Mouse (Mus musculus) midbrain, embryonic 15.5 days (tissue): ENCODE data around the gene Hoxa9. TPM values are rescaled to one million over a fixed set of nuclear protein-coding genes. Genes with fewer than 3 reads are reported as not detected.

Experiments
- ATAC-seq: fragments of 200-750 bp; cut with Nextera tagmentation; replicated peaks from 2 replicates; pipeline ENCODE4 v1.8.0; 2017; ENCODE audit warnings: moderate TSS enrichment
- H3K27ac ChIP-seq: fragments of 300-500 bp; sonication (generic); 2 replicates; pipeline ENCODE4 v1.5.1; 2015; ENCODE audit warnings: mild to moderate bottlenecking, inconsistent platforms
- H3K27me3 ChIP-seq: fragments of 300-500 bp; sonication (generic); replicated peaks from 2 replicates; pipeline ENCODE4 v1.6.1; 2015; ENCODE audit warnings: inconsistent platforms
- H3K36me3 ChIP-seq: fragments of 300-500 bp; sonication (generic); replicated peaks from 2 replicates; pipeline ENCODE4 v1.6.1; 2015; ENCODE audit warnings: inconsistent platforms
- H3K4me1 ChIP-seq: fragments of 300-500 bp; sonication (generic); 2 replicates; pipeline ENCODE4 v1.6.1; 2015; ENCODE audit warnings: inconsistent platforms
- H3K4me2 ChIP-seq: fragments of 300-500 bp; sonication (generic); 2 replicates; pipeline ENCODE4 v1.6.1; 2015; ENCODE audit warnings: inconsistent platforms, mild to moderate bottlenecking, moderate library complexity
- H3K4me3 ChIP-seq: fragments of 300-500 bp; sonication (generic); 2 replicates; pipeline ENCODE4 v1.5.1; 2015; ENCODE audit warnings: mild to moderate bottlenecking, inconsistent platforms
- H3K9ac ChIP-seq: fragments of 300-500 bp; sonication (generic); 2 replicates; pipeline ENCODE4 v1.6.1; 2015; ENCODE audit warnings: mild to moderate bottlenecking, inconsistent platforms
- H3K9me3 ChIP-seq: fragments of 300-500 bp; sonication (generic); 2 replicates; pipeline ENCODE4 v1.6.1; 2016; ENCODE audit warnings: inconsistent platforms
- WGBS: fragments of 180-500 bp; shearing (Covaris S2); methylation state at CpG from one replicate; pipeline ENCODE4 v1.1.7; 2015; ENCODE audit warnings: mixed read lengths; 5-methylcytosine and 5-hydroxymethylcytosine counted together
- polyA plus RNA-seq: library from polyadenylated mRNA; unstranded; fragments of >200 nt; fragmentation: Nextera tagmentation; extraction: Ambion mirVana; gene quantifications from 2 replicates; pipeline ENCODE4 v1.2.1, GENCODE M21; 2015

Gene Hoxa9
- not detected in 2 replicates for polyA plus RNA-seq

DNA sequence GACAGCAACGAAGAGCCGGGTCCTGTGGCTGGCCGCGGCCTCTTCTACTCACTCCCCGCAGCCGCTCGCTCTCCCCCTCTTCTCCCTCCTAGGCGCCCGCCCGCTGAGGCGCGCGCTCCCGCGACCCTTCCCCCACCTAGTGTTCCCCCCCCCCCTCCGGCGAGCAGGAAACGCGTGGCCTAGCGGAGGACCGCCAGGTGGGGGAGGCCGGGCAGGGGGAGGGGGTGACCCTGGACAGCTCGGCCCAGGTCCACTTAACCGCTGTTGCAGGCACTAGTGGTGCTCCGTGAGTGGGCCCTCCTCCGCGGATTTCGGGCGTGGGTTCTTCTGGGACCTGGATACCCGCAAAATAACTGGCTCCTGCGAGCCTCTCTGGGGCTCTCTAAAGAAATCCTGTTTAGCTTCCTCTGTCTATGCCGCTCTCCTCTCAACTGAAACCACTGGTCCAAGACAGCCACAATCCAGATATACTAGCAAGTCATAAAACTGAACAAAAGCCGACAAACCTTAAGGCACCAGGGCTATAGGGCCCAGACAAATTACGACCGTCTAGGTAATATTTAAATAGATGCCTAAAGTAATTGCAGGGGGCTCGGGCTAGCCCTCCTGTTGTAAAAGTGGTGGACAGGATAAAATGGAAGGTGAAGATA is at the start of gene Hoxa9:
Gene Hoxa9 (minus strand): TSS at position 574 of the 650 bp plus-strand sequence.
- WGBS: 1% methylated on average over 34 of the region's 36 CpGs

DNA sequence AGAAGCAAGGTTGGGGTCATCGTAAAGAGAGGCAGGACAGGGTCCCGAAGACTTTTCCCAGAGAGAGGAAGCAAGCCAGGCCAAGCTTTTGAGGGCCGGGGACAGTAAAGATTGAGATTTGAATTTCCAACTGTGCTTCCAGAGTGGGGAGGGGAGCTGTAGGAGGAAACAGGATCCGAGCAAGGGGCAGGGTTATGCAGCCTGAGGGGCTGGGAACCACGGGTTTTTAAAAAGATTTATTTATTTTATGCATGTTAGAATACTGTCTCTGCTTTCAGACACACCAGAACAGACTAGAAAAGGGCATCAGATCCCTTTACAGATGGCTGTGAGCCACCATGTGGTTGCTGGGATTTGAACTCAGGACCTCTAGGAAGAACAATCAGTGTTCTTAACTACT is 46.0 kb upstream of the Hoxa9 start:
- ATAC-seq: no peak

More for the DNA sequence above, at the start of gene Hoxa9:
- Histone ChIP-seq H3K4me1 (no peaks in the 10 kb centered on the region), H3K4me3 (no peak within 1 kb of the TSS), H3K9ac (no peak within 1 kb of the TSS), H3K36me3 (no peaks in the 10 kb centered on the region), H3K4me2 (no peak within 1 kb of the TSS), H3K27me3 (peaks cover 93% of the 10 kb centered on the region), H3K9me3 (no peaks in the 10 kb centered on the region), H3K27ac (no peak within 1 kb of the TSS)
- ATAC-seq: no peak

DNA sequence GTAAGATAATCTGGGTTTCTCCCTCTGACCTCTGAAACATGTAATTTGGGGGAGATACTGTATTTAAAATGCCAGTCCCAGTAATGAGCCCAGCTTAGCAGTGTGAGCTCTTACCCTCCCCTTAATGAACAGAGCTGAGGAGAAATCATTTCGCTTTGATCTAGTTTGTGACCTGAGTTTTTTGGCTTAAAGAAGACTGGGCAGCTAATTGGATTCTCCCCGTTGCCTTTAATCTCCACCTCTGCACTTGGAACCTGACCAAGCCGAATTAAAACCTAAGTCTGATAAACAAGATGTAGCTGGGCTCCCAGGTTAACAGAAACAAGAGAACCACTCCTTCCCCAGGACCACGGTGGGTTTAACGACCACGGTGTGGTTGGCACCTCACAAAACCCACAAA is 45.5 kb upstream of the Hoxa9 start:
- no peaks in the 10 kb centered on the region for H3K9me3 ChIP-seq
- H3K4me3 ChIP-seq: no peak overlapping the region
- 1% methylated on average over 6 of the region's 6 CpGs for WGBS
- no peaks in the 10 kb centered on the region for H3K36me3 ChIP-seq
- no peak overlapping the region for H3K9ac ChIP-seq
- H3K27me3 ChIP-seq: peaks cover 89% of the 10 kb centered on the region
- no peak for ATAC-seq
- H3K4me1 ChIP-seq: no peaks in the 10 kb centered on the region
- no peak overlapping the region for H3K4me2 ChIP-seq
- H3K27ac ChIP-seq: no peak overlapping the region

More for the DNA sequence above, 46.0 kb upstream of the Hoxa9 start:
- Histone ChIP-seq H3K9me3 (no peaks in the 10 kb centered on the region), H3K9ac (no peak overlapping the region), H3K4me3 (no peak overlapping the region), H3K4me2 (no peak overlapping the region), H3K4me1 (no peaks in the 10 kb centered on the region), H3K36me3 (no peaks in the 10 kb centered on the region), H3K27ac (no peak overlapping the region), H3K27me3 (peaks cover 85% of the 10 kb centered on the region)
- 11% methylated on average over 5 of the region's 5 CpGs for WGBS

GRCm38 (mm10) chr6:52275563-52276280 is 44.8 kb upstream of the Hoxa9 start:
- H3K4me2 ChIP-seq: no peak overlapping the region
- no peak overlapping the region for H3K9ac ChIP-seq
- no peak overlapping the region for H3K4me3 ChIP-seq
- 4% methylated on average over 8 of the region's 8 CpGs for WGBS
- H3K27ac ChIP-seq: no peak overlapping the region
- no peak for ATAC-seq
- no peaks in the 10 kb centered on the region for H3K4me1 ChIP-seq
- no peaks in the 10 kb centered on the region for H3K9me3 ChIP-seq
- H3K36me3 ChIP-seq: no peaks in the 10 kb centered on the region
- H3K27me3 ChIP-seq: peaks cover 89% of the 10 kb centered on the region

DNA sequence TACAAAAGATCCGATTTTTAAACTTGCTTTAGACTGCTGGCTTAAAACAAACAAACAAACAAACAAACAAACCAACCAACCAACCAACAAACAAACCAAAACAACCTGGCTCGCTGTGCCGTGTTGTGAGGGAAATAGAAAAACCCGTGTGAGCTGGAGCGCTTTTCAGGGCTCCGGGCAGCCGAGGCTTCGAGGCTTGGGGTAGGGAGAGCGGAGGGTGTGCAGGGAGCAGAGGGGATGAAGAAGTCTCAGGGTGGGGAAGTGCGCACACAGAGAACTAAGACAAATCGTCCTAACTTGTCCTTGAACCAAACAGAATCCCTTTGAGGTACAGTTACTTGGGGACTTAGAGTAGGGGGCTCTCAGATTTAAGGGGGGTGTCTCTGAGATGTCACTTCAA is 43.7 kb upstream of the Hoxa9 start:
- H3K27ac ChIP-seq: no peak overlapping the region
- no peaks in the 10 kb centered on the region for H3K4me1 ChIP-seq
- no peak overlapping the region for H3K4me2 ChIP-seq
- H3K4me3 ChIP-seq: no peak overlapping the region
- peaks cover 92% of the 10 kb centered on the region for H3K27me3 ChIP-seq
- H3K9me3 ChIP-seq: no peaks in the 10 kb centered on the region
- 2% methylated on average over 11 of the region's 11 CpGs for WGBS
- no peak overlapping the region for H3K9ac ChIP-seq
- H3K36me3 ChIP-seq: no peaks in the 10 kb centered on the region
- ATAC-seq: no peak

- Histone ChIP-seq H3K4me2 (no peak overlapping the region), H3K4me1 (no peaks in the 10 kb centered on the region), H3K36me3 (no peaks in the 10 kb centered on the region), H3K9me3 (no peaks in the 10 kb centered on the region), H3K4me3 (no peak overlapping the region), H3K27ac (no peak overlapping the region), H3K9ac (no peak overlapping the region), H3K27me3 (peaks cover 96% of the 10 kb centered on the region)
- no peak for ATAC-seq
- 2% methylated on average over 22 of the region's 22 CpGs for WGBS
These were observed 42.9 kb upstream of the Hoxa9 start for GRCm38 (mm10) chr6:52273656-52274280.

GRCm38 (mm10) chr6:52272766-52273655 is 42.1 kb upstream of the Hoxa9 start:
- no peaks in the 10 kb centered on the region for H3K4me1 ChIP-seq
- no peak overlapping the region for H3K27ac ChIP-seq
- H3K9ac ChIP-seq: no peak overlapping the region
- H3K9me3 ChIP-seq: no peaks in the 10 kb centered on the region
- ATAC-seq: no peak
- no peak overlapping the region for H3K4me3 ChIP-seq
- H3K27me3 ChIP-seq: peaks cover 98% of the 10 kb centered on the region
- 4% methylated on average over 20 of the region's 22 CpGs for WGBS
- no peaks in the 10 kb centered on the region for H3K36me3 ChIP-seq
- H3K4me2 ChIP-seq: no peak overlapping the region

DNA sequence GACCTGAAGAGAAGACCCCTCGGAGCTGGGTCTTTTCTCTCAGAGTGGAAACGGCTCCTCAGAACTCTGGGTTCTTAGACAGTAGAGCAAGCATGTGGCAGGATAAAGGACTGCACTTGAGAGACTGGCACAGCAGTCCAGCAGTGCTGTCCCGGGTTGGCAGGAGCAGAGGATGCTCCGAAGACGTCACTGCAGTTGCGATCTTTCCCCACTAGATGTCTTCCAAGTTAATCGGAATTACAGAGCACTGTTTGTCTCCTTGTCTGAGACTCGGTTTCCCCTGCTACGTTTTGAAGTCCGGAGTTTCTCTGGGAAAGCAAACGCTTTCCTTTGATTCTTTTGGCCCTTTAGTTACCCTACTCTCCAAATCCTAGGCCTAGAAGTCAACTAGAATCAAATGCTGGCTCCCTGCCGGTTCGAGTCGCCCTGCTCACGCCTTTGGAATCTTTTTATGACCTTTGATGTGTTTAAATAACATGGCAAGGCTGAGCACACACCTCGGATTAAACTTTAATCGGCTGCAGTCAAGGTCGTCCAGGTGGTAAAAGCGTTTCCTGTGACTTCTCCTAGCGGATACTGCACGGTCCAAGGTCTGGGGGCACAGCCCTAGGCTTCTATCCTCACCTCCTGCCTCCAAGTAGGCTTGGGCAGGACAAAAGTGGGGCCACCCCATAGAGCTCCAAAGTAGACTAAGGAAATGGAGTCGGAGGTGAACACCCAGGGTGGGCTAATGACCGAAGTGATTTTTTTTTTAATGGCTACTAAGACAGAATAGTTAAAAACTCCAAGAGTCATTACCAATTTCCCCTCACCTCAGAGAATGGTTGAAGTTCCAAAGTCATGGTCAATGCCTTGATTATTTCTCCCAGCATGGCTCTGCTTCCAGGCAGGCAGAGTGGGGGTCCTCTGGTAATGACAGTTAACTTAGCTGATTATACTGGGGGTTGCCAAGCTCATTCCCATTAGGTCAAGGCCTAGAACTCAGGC is 39.9 kb upstream of the Hoxa9 start:
- no peaks in the 10 kb centered on the region for H3K9me3 ChIP-seq
- H3K27ac ChIP-seq: no peak overlapping the region
- ATAC-seq: 0 out of 2 replicates have a peak, but pooled peaks have one; percentile 45
- no peak overlapping the region for H3K4me3 ChIP-seq
- peaks cover 96% of the 10 kb centered on the region for H3K27me3 ChIP-seq
- H3K4me2 ChIP-seq: no peak overlapping the region
- H3K36me3 ChIP-seq: no peaks in the 10 kb centered on the region
- WGBS: 5% methylated on average over 23 of the region's 23 CpGs
- no peaks in the 10 kb centered on the region for H3K4me1 ChIP-seq
- H3K9ac ChIP-seq: no peak overlapping the region

DNA sequence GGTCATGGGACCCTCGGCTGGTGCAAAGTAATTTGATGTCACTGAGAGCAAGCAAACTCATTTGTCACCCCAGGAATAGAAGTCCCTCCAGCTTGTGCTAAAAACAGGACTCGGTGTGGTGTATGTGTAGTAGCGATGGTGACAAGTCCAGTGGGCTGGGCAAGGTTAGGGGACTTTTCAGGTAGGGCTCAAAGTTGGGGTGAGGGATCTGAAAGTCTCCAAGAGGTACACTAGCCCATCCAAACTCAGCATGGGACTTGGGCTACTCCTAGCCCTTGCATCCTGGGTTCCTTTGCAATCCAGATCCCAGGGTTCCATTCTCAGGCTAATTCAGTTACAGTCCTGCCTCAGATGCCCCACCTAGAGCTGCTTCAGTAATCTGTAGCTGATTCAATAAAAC is 37.9 kb upstream of the Hoxa9 start:
- Histone ChIP-seq H3K4me1 (no peaks in the 10 kb centered on the region), H3K36me3 (no peaks in the 10 kb centered on the region), H3K27ac (no peak overlapping the region), H3K9ac (no peak overlapping the region), H3K9me3 (no peaks in the 10 kb centered on the region), H3K4me3 (no peak overlapping the region), H3K27me3 (peaks cover 96% of the 10 kb centered on the region), H3K4me2 (no peak overlapping the region)
- WGBS: 0% methylated on average over 3 of the region's 3 CpGs
- no peak for ATAC-seq

GRCm38 (mm10) chr6:52268341-52268740 is 37.5 kb upstream of the Hoxa9 start:
- Histone ChIP-seq H3K27ac (no peak overlapping the region), H3K36me3 (no peaks in the 10 kb centered on the region), H3K27me3 (peaks cover 96% of the 10 kb centered on the region), H3K4me2 (no peak overlapping the region), H3K9me3 (no peaks in the 10 kb centered on the region), H3K4me3 (no peak overlapping the region), H3K4me1 (no peaks in the 10 kb centered on the region), H3K9ac (no peak overlapping the region)
- no peak for ATAC-seq
- 3% methylated on average over 7 of the region's 7 CpGs for WGBS

- H3K36me3 ChIP-seq: no peaks in the 10 kb centered on the region
- H3K4me3 ChIP-seq: no peak overlapping the region
- 7% methylated on average over 3 of the region's 3 CpGs for WGBS
- ATAC-seq: no peak
- no peaks in the 10 kb centered on the region for H3K4me1 ChIP-seq
- H3K4me2 ChIP-seq: no peak overlapping the region
- H3K9me3 ChIP-seq: no peaks in the 10 kb centered on the region
- H3K27ac ChIP-seq: no peak overlapping the region
- H3K9ac ChIP-seq: no peak overlapping the region
- peaks cover 96% of the 10 kb centered on the region for H3K27me3 ChIP-seq
These were observed 36.8 kb upstream of the Hoxa9 start for GRCm38 (mm10) chr6:52267691-52268090.
